10 mouse cellular contexts compared by ENCODE assay signal in genomic region chr9:106197732-106198131, GRCm38 (mm10). TPM values are rescaled to one million over a fixed set of nuclear protein-coding genes. Genes with fewer than 3 reads are reported as not detected.
DNase-seq lines count a peak whose midpoint lies in the region; ATAC-seq lines count a peak whose summit lies in the region.
"Had no signal": no experiment of that assay in that cellular context is flagged by ENCODE, and none has a peak within 500 bp of the region (broad histone marks: within the 10 kb centered on the region; RNA-seq: fewer than 3 reads in every experiment).

No protein-coding gene starts in this region.

- 93% methylated on average over 9 of the region's 9 CpGs for WGBS in hindbrain, embryonic 12.5 days
- WGBS in hindbrain, embryonic 13.5 days: 94% methylated on average over 9 of the region's 9 CpGs
- WGBS in neural tube, embryonic 13.5 days: 83% methylated on average over 9 of the region's 9 CpGs
- 91% methylated on average over 9 of the region's 9 CpGs for WGBS in neural tube, embryonic 15.5 days
- WGBS in limb, embryonic 13.5 days: 90% methylated on average over 9 of the region's 9 CpGs

- no peaks in the 10 kb centered on the region for H3K9me3 ChIP-seq in hindbrain, embryonic 12.5 days (replicated peaks)
- H3K9me3 ChIP-seq in hindbrain, embryonic 13.5 days: no peaks in the 10 kb centered on the region
- H3K9me3 ChIP-seq in neural tube, embryonic 13.5 days: no peaks in the 10 kb centered on the region
- H3K9me3 ChIP-seq in neural tube, embryonic 15.5 days (replicated peaks): no peaks in the 10 kb centered on the region
- no peaks in the 10 kb centered on the region for H3K9me3 ChIP-seq in limb, embryonic 13.5 days

- H3K4me2 ChIP-seq in hindbrain, embryonic 12.5 days (replicated peaks): peak overlapping the region; percentile 71; the same call in 1 of the 2 replicates
- no peak overlapping the region for H3K4me2 ChIP-seq in hindbrain, embryonic 13.5 days
- H3K4me2 ChIP-seq in neural tube, embryonic 13.5 days: 0 out of 2 replicates have a peak overlapping the region, but pooled peaks have one; percentile 65
- no peak overlapping the region; the same call in 1 of the 2 replicates for H3K4me2 ChIP-seq in neural tube, embryonic 15.5 days
- peak overlapping the region; percentile 66 for H3K4me2 ChIP-seq in limb, embryonic 13.5 days (replicated peaks)

- H3K36me3 ChIP-seq in hindbrain, embryonic 12.5 days: peaks cover 7% of the 10 kb centered on the region; the same call in 1 of the 2 replicates
- H3K36me3 ChIP-seq in hindbrain, embryonic 13.5 days: 0 out of 2 replicates have a peak, but pooled peaks cover 6% of the 10 kb centered on the region
- H3K36me3 ChIP-seq in neural tube, embryonic 13.5 days: peaks cover 9% of the 10 kb centered on the region
- H3K36me3 ChIP-seq in neural tube, embryonic 15.5 days: no peaks in the 10 kb centered on the region
- H3K36me3 ChIP-seq in limb, embryonic 13.5 days: peaks cover 43% of the 10 kb centered on the region

- 0 out of 2 replicates have a peak, but pooled peaks cover 4% of the 10 kb centered on the region for H3K27me3 ChIP-seq in hindbrain, embryonic 12.5 days
- H3K27me3 ChIP-seq in hindbrain, embryonic 13.5 days: peaks cover 19% of the 10 kb centered on the region; the same call in 1 of the 2 replicates
- no peaks in the 10 kb centered on the region for H3K27me3 ChIP-seq in neural tube, embryonic 13.5 days
- H3K27me3 ChIP-seq in neural tube, embryonic 15.5 days (replicated peaks): no peaks in the 10 kb centered on the region
- H3K27me3 ChIP-seq in limb, embryonic 13.5 days: no peaks in the 10 kb centered on the region

- no peak for DNase-seq in adipocyte (ENCODE audit: low spot score)
- DNase-seq in right cerebral cortex, postnatal 36 days (ENCODE audit: low spot score in 2 of 2): no peak
- DNase-seq: gastrocnemius, postnatal 10 days; kidney, postnatal 14 days; retina, postnatal 1 day had no signal

- H3K4me1 ChIP-seq in hindbrain, embryonic 12.5 days: peaks cover 26% of the 10 kb centered on the region
- H3K4me1 ChIP-seq in hindbrain, embryonic 13.5 days (replicated peaks): peaks cover 34% of the 10 kb centered on the region
- peaks cover 26% of the 10 kb centered on the region for H3K4me1 ChIP-seq in neural tube, embryonic 13.5 days (replicated peaks)
- H3K4me1 ChIP-seq in neural tube, embryonic 15.5 days: peaks cover 30% of the 10 kb centered on the region
- peaks cover 29% of the 10 kb centered on the region for H3K4me1 ChIP-seq in limb, embryonic 13.5 days

- no peak for ATAC-seq in hindbrain, embryonic 12.5 days (ENCODE audit: low FRiP score)
- ATAC-seq in hindbrain, embryonic 13.5 days (ENCODE audit: low FRiP score): no peak
- ATAC-seq in neural tube, embryonic 13.5 days (ENCODE audit: low read depth): no peak
- no peak for ATAC-seq in neural tube, embryonic 15.5 days (ENCODE audit: low FRiP score)
- no peak for ATAC-seq in limb, embryonic 13.5 days (ENCODE audit: low FRiP score, low read depth)

- H3K9ac ChIP-seq in hindbrain, embryonic 12.5 days: no peak overlapping the region
- no peak overlapping the region for H3K9ac ChIP-seq in hindbrain, embryonic 13.5 days
- H3K9ac ChIP-seq in neural tube, embryonic 13.5 days: no peak overlapping the region
- H3K9ac ChIP-seq in neural tube, embryonic 15.5 days (replicated peaks): no peak overlapping the region
- peak overlapping the region; percentile 80 for H3K9ac ChIP-seq in limb, embryonic 13.5 days

- no peak overlapping the region for H3K27ac ChIP-seq in hindbrain, embryonic 12.5 days
- H3K27ac ChIP-seq in hindbrain, embryonic 13.5 days: no peak overlapping the region
- no peak overlapping the region for H3K27ac ChIP-seq in neural tube, embryonic 13.5 days (replicated peaks)
- no peak overlapping the region for H3K27ac ChIP-seq in neural tube, embryonic 15.5 days (replicated peaks)
- H3K27ac ChIP-seq in limb, embryonic 13.5 days: no peak overlapping the region

- no peak overlapping the region for H3K4me3 ChIP-seq in hindbrain, embryonic 12.5 days
- H3K4me3 ChIP-seq in hindbrain, embryonic 13.5 days: no peak overlapping the region
- no peak overlapping the region for H3K4me3 ChIP-seq in neural tube, embryonic 13.5 days
- H3K4me3 ChIP-seq in neural tube, embryonic 15.5 days (replicated peaks): no peak overlapping the region
- peak overlapping the region; percentile 66; the same call in 1 of the 2 replicates for H3K4me3 ChIP-seq in limb, embryonic 13.5 days

RNA-seq across cellular contexts. Expression of gene Ppm1m, which starts 1.8 kb away (rescaled TPM):
- 32.3 and 37.0 TPM in 2 replicates for polyA plus RNA-seq in hindbrain, embryonic 12.5 days (2016; fragmentation: Nextera tagmentation; extraction: Ambion mirVana)
- 16.6 and 19.0 TPM in 2 replicates for polyA plus RNA-seq in hindbrain, embryonic 13.5 days (2015; fragmentation: Nextera tagmentation; extraction: Ambion mirVana)
- polyA plus RNA-seq in neural tube, embryonic 13.5 days (2015; fragmentation: Nextera tagmentation; extraction: Ambion mirVana): 18.7 and 22.8 TPM in 2 replicates
- 16.9 and 20.5 TPM in 2 replicates for polyA plus RNA-seq in neural tube, embryonic 15.5 days (2015; fragmentation: Nextera tagmentation; extraction: Ambion mirVana)
- 57.0 and 57.7 TPM in 2 replicates for polyA plus RNA-seq in limb, embryonic 13.5 days (2015; fragmentation: Nextera tagmentation; extraction: Ambion mirVana)

RNA-seq across cellular contexts. Expression of gene Twf2, which starts 5.2 kb away (rescaled TPM):
- polyA plus RNA-seq in hindbrain, embryonic 12.5 days (2016; fragmentation: Nextera tagmentation; extraction: Ambion mirVana): 60.2 and 62.1 TPM in 2 replicates
- 53.5 and 53.9 TPM in 2 replicates for polyA plus RNA-seq in hindbrain, embryonic 13.5 days (2015; fragmentation: Nextera tagmentation; extraction: Ambion mirVana)
- 54.1 and 57.1 TPM in 2 replicates for polyA plus RNA-seq in neural tube, embryonic 13.5 days (2015; fragmentation: Nextera tagmentation; extraction: Ambion mirVana)
- polyA plus RNA-seq in neural tube, embryonic 15.5 days (2015; fragmentation: Nextera tagmentation; extraction: Ambion mirVana): 48.1 and 58.2 TPM in 2 replicates
- polyA plus RNA-seq in limb, embryonic 13.5 days (2015; fragmentation: Nextera tagmentation; extraction: Ambion mirVana): 59.1 and 63.6 TPM in 2 replicates

RNA-seq across cellular contexts. Expression of gene Tlr9, which starts 24.7 kb away (rescaled TPM):
- 0.05 and 0.07 TPM in 2 replicates for polyA plus RNA-seq in hindbrain, embryonic 12.5 days (2016; fragmentation: Nextera tagmentation; extraction: Ambion mirVana)
- 0.04 and 0.05 TPM in 2 replicates for polyA plus RNA-seq in hindbrain, embryonic 13.5 days (2015; fragmentation: Nextera tagmentation; extraction: Ambion mirVana)
- not detected in 2 replicates for polyA plus RNA-seq in neural tube, embryonic 13.5 days (2015; fragmentation: Nextera tagmentation; extraction: Ambion mirVana)
- 0.05 TPM in 1 of 2 replicates, not detected in the other for polyA plus RNA-seq in neural tube, embryonic 15.5 days (2015; fragmentation: Nextera tagmentation; extraction: Ambion mirVana)
- polyA plus RNA-seq in limb, embryonic 13.5 days (2015; fragmentation: Nextera tagmentation; extraction: Ambion mirVana): 0.05 TPM in 1 of 2 replicates, not detected in the other

RNA-seq across cellular contexts. Expression of gene Wdr82, which starts 27.0 kb away (rescaled TPM):
- polyA plus RNA-seq in hindbrain, embryonic 12.5 days (2016; fragmentation: Nextera tagmentation; extraction: Ambion mirVana): 34.1 and 38.9 TPM in 2 replicates
- polyA plus RNA-seq in hindbrain, embryonic 13.5 days (2015; fragmentation: Nextera tagmentation; extraction: Ambion mirVana): 32.6 and 33.7 TPM in 2 replicates
- polyA plus RNA-seq in neural tube, embryonic 13.5 days (2015; fragmentation: Nextera tagmentation; extraction: Ambion mirVana): 27.7 and 29.6 TPM in 2 replicates
- 28.6 and 32.1 TPM in 2 replicates for polyA plus RNA-seq in neural tube, embryonic 15.5 days (2015; fragmentation: Nextera tagmentation; extraction: Ambion mirVana)
- 27.6 and 28.0 TPM in 2 replicates for polyA plus RNA-seq in limb, embryonic 13.5 days (2015; fragmentation: Nextera tagmentation; extraction: Ambion mirVana)

RNA-seq across cellular contexts. Expression of gene Glyctk, which starts 39.8 kb away (rescaled TPM):
- 5.1 and 5.6 TPM in 2 replicates for polyA plus RNA-seq in hindbrain, embryonic 12.5 days (2016; fragmentation: Nextera tagmentation; extraction: Ambion mirVana)
- polyA plus RNA-seq in hindbrain, embryonic 13.5 days (2015; fragmentation: Nextera tagmentation; extraction: Ambion mirVana): 5.4 and 5.7 TPM in 2 replicates
- 4.9 and 5.1 TPM in 2 replicates for polyA plus RNA-seq in neural tube, embryonic 13.5 days (2015; fragmentation: Nextera tagmentation; extraction: Ambion mirVana)
- 2.3 and 2.7 TPM in 2 replicates for polyA plus RNA-seq in neural tube, embryonic 15.5 days (2015; fragmentation: Nextera tagmentation; extraction: Ambion mirVana)
- polyA plus RNA-seq in limb, embryonic 13.5 days (2015; fragmentation: Nextera tagmentation; extraction: Ambion mirVana): 3.2 and 3.3 TPM in 2 replicates

Comparison
In these comparisons a context has a peak if more than half of its experiments do, and no peak if none do; other contexts are left out.
1. H3K4me2 ChIP-seq: peak in hindbrain, embryonic 12.5 days (single experiment), neural tube, embryonic 13.5 days (single experiment) and limb, embryonic 13.5 days (single experiment); none in hindbrain, embryonic 13.5 days (single experiment) and neural tube, embryonic 15.5 days (single experiment).